Mouse (Mus musculus): ENCODE results near the gene Dpagt1.

- TF ChIP-seq CTCF (IDR thresholded peaks at IDR 0.05; ENCODE audit: borderline replicate concordance, control insufficient read depth, extremely low read depth, insufficient read depth, low read length, poor library complexity) (no peak), POLR2A (IDR thresholded peaks at IDR 0.05; ENCODE audit: control insufficient read depth, extremely low read depth, insufficient read depth, low read length, poor library complexity) (no peak)
These were observed 18.6 kb upstream of the Dpagt1 start for GRCm38 (mm10) chr9:44307248-44307647.
